Mouse (Mus musculus) spleen, postnatal 10 days (tissue): Measurements from ENCODE around the gene Pnpla5.
"Not testable (repeated sequence)": the region's sequence is repeated elsewhere in the genome, so short reads cannot be mapped to it uniquely, and the experiment has no call there.

ENCODE experiments used
- DNase-seq, 2 experiments: peaks; one replicate each; pipeline ENCODE4 v3.0.0; 2021 to 2022; ENCODE audit warnings: low spot score in 2 of 2

Pnpla5 gene

DNA sequence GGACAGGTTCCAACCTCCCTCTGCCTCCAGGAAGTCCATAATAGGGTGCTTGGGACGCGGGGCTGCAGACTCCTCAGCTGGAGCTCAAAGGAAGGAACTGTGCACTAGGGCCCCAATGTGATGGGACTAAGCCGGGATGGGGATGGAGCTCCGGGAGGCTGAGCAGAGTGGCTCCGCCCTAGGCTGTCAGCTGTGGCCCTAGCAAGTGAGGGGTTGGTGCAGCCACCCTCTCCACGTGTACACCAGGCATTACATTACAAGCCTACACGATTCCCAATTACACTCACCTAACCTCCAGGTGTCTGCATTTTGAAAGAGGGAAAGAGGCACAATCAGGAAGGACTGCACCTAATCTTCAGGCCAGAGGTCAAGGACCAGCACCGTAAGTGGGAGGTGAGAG is at the start of gene Pnpla5:
Pnpla5 (minus strand) TSS at position 101 of the 400 bp plus-strand sequence.
- DNase-seq, result no peak

DNA sequence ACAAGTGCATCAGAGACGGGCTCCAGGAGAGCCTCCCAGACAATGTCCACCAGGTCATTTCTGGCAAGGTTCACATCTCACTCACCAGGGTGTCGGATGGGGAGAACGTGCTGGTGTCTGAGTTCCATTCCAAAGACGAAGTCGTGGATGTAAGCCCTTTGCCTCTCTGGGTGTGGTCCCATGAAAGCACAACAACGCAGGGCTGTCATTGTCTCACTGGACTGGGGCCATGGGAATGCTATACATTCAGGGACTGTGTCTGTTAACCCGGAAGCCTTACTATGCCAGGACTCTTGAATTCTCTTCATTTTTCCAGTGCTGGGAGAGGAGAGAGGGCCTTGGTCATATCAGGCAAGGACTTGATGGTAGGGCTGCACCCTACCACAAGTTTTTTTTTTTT is 48.2 kb upstream of the Pnpla5 start:
- no peak for DNase-seq

DNA sequence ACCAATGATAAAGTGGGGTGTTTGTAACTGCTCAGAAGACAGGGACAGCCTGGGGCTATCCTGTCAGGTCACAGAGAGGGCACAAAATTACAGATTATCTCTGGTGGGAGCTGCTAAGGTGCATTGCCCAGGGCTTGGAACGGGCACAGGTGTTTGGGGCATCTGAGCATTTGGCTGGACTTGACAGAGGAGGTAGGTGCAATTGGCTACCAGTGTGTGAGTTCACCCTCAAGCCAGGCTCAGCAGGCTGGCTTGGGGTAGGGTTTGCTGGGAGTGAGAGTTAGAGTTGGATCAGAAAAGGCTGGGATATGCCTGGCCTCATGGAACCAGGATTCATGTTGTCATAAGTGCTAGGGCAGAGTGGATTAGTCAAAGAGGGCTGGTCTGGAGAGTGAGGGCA is 46.5 kb upstream of the Pnpla5 start:
- no peak for DNase-seq

DNA sequence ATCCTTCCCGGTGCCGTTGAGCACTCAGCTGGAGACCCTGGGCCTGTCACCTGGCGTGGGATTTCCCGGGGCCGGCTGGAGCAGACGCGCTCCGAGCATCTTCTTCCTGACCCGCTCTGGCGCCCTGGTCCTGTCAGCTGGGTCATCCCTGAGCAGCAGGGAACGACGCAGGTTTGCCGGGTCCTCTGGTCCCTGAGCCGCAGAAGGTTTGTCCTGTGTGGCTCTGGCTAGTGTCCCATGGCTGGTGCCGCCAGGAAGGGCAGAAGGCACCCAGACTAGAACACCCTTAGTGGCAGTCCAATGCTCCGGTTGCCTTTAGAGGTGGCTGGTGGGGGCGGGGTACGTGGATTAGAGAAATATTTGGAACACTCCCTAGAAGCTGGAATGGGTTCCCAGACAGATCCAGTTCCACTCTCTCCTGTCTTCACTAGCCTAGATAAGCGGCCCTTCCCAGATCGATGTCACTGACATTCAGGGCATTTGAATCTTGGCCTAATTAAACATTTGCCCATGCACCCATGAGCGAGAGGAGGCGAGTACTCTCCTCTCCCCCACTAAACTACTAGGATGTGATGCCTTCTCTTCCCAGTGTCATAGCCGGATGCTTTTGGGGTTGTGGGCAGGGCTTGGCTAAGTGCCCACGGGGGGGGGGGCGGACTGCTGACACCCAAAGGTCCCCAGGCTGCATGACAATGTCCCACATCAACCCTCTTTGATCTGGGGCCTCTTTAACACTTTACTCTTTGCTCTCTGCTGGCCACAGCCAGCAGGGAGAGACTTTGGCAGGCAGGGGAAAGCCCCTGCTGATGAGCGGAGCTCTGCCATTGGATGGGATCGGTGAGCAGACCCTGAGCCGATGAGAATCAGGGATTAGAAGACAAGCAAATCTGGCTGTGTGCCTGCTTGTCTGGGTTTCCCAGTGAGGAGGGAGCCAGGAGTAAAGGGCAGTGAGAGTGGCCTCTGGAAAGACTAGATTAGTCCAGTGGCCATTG is 45.5 kb upstream of the Pnpla5 start:
- DNase-seq, result no peak

DNA sequence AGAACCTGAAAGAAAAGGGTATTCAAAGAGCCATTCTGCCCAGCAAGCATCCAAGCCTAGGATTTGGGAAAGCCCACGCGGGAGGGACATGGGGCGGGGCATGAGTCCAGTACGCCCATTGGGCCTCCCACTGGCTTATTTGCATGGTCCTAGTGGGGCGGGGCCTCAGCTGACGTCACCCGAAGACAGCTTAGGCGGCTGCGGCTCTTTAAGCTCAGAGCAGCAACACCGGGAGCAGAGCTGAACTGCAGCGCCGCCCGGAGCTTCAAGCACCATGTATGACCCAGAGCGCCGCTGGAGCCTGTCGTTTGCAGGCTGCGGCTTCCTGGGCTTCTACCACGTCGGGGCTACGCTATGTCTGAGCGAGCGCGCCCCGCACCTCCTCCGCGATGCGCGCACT is 44.6 kb upstream of the Pnpla5 start, which contains the start of gene Pnpla3:
Pnpla3 (plus strand) TSS at position 238 of the 400 bp plus-strand sequence.
- DNase-seq, result peak; percentile 27 to 77

DNA sequence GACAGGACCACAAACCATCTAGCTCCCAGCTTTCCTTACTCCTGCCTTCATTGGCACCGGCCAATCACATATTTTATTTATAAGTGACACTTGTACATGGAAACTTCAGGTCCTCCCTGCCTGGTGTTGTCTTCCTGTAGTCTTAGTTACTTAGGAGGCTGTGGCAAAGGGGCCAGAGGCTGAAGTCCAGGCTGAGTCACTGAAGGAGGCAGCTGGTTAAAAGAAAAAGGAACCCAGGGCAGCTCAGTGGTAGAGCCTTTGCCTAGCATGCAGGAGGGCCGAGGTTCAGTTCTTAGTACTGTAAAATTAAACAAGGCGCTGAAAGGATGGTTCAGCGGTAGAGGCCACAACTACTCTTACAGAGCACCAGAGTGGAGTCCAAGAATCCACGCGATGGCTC is 43.8 kb upstream of the Pnpla5 start:
- DNase-seq, result no peak

DNA sequence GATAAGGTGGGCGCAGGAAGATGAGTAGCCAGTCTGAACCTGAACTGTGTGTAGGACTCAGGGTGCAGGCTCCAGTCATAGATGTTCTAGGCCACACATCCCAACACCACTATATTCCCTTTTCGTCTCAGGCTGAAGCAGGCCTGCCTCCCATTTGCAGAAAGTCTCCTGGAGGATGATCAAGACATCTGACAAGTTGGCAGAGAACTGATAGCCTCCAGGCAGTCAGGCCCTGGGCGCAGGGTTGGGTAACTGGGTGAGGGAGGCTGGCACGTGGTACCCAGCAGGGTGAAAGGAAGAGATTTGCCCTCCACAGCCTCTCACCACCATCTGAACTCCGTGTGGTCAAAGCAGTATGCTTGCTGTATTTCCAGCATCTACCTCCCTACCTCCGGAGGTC is 38.9 kb upstream of the Pnpla5 start:
- DNase-seq, result no peak

DNA sequence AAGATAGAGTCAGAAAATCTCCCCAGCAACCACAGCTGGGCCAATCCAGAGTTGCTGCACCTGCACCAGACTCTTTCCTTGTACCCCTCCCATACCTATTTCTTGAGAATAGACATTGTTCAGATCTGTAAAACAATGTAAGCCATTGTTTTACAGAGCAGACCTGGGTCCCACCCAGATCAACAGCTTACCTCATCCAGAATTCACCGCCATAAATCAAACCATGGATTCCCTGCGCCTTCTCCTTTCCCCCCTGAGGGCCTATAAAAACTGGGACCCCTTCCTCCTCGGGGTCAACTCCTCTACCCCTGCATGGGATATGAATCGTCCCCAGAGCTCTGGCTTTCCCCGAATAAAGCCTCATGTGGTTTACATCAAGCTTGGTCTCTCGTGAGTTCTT is 34.6 kb upstream of the Pnpla5 start:
- DNase-seq, result not testable (repeated sequence)

DNA sequence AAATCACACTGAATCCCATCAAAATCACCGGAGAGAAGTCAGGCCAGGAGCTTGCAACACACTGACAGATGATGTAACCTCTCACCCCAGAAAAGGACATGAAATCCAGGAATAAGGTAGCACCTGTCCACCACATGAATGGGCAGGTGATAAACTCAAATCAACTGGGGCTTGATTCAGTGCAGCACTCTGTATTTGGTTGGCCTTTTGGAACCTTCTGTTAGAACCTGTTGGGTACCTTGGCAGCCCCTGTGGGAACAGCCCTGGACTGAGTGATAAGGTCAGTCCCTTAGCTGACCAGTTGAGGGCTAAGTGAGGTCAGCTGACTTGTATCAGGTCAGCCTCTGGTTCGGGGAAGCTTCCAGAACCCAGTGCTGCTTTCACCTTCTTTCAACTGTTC is 33.2 kb upstream of the Pnpla5 start:
- DNase-seq, result no peak

DNA sequence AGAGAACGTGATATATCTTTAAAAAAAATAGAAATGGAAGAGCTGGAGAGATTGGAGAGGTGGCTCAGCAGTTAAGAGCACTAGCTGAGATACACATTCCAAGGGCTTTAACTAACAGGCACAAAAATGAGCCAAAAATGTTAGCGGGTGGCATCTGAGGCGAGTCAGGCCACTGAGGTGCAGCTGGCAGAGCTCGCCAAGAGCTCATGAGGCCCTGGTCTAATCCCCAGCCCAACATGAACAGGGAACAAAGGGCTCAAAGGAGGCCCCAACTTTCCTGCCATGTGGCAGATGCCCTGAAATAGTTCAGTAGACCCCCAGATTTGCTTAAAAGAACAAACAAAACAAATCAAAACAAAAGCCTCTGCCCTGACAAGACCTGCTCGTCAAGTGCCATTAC is 18.0 kb upstream of the Pnpla5 start:
- no peak for DNase-seq

DNA sequence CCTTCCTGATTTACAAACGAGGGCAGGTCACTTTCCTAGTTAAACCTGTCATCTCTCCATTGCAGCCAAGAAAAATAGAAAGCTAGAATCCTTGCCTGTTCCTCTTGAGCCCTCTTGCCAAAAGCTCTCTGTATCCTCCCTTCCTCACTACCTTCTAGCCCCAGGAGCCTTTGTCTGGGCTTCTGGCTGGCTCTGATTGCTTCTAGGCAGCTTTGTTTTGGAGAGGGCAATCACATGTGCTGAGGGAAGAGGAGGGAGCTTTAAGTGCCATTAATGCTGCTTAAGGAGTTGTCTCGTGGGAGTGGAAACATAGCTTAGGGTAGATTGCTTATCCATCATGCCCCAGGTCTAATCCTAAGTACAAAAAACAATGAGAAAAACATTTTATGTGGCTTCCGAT is 17.1 kb upstream of the Pnpla5 start:
- DNase-seq, result no peak

DNA sequence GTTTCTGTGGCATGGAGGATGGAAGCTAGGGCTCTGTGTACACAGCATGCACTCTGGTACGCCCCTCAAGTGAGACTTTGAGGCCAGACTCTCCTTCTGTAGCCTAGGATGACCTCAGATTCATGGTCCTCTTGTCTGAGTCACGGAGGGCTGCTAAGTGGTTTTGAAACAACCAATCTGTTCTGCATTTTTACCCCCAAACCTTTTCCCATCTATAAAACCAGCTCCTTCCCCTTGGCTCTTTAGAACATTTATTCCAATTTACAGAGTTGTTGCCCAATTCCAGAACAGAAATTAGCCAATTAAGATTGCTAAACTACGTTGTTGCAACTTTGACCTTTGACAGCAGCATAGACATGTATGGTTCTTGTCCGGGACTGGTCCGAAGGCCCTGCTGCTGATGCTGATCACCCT is 16.6 kb upstream of the Pnpla5 start:
- no peak for DNase-seq

DNA sequence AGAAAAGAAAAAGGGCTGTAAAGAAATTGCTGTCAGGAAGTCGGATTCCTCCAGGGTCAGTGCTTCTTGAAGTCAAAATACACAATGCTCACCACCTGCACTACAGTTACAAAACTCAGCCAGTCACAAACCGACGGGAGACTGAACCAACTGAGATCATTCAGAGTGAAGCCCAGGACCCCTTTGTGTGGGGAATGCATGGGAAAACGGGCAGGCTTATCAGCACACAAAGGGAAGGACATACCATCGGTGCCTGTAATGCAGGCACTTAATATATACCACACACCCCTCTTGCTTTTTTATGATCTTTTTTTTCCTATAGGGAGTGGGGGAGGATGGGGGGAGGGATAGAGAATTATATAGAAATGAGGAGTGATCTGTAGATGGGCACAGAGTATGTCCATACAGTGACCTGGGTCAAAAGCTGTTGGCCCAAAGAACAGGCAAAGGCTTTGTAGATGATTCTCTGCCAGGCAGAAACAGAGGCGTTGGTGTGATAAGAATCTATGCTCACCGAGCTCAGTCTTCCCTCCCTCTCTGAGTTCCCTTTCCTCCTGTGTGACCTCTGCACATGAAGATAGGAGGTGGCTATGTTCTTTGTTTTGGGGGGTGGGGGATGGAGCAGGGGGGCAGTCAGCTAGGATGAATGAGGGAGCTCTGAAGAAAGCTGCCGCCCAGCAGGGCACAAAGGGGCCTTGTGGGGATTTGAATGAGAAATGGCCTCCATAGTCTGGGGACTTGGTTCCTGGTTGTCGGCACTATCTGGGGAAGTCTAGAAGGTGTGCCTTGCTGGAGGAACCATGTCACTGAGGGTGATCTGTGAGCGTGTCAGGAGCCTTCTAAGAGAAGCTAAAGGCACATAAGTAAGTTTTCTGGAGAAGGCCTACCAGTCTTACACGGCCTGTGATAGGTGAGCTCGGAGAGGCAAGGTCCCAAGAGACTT is 13.8 kb upstream of the Pnpla5 start:
- DNase-seq, result no peak

DNA sequence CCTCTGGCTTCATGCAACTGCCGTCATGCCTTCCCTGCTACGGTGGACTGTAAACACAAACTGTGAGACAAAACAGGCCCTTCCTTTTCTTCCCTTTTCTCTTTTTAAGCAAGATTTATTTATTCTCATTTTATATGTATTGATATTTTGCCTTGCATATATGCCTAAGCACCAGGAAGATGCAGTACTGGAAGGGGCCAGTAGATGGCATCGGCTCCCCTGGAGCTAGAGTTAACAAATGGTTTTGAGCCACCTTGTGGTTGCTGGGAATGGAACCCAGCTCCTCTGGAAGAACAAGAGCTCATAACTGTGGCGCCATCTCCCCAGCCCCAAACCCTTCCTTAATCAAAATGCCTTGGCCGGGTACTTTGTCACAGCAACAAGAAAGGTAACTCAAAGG is 12.5 kb upstream of the Pnpla5 start:
- DNase-seq, result peak; percentile 24 to 68

DNA sequence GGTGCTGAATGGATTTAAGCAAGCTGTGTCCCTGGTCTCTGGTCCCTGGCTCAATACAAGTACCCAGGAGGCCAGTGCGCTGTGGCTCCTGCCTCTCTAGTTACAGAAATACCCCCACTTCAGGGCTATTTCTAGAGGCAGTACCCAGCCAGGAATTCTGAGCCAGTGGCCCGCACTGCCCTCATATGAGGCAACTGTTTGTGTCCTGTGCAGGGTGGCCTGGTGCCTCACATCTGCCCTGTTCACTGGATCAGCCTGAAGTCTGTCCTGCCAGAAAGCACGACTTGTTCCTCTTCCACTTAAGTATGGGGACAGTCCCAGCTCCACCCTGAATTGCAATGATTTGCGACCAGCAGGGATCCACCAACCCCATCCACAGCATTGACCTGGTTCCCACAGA is 10.5 kb upstream of the Pnpla5 start:
- DNase-seq, result no peak

DNA sequence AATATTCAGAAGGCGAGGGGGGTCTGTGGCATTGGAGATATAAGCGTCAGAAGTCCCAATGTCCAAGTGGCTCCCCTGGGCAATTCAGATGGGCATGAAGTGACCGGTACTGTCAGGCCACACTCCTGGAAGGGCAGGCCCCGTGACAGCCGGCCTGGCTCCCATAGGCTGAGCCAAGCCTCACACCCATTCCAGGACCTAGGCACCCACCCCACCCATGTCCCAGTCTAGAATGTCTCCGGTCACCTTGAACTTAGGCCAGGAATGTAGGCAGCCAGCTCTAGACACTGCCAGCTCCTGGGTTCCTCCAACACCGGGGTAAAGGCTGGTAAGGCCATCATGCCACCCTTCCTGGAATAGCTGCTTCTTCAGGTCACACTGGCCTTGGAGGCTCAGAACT is 9.0 kb upstream of the Pnpla5 start:
- no peak for DNase-seq

DNA sequence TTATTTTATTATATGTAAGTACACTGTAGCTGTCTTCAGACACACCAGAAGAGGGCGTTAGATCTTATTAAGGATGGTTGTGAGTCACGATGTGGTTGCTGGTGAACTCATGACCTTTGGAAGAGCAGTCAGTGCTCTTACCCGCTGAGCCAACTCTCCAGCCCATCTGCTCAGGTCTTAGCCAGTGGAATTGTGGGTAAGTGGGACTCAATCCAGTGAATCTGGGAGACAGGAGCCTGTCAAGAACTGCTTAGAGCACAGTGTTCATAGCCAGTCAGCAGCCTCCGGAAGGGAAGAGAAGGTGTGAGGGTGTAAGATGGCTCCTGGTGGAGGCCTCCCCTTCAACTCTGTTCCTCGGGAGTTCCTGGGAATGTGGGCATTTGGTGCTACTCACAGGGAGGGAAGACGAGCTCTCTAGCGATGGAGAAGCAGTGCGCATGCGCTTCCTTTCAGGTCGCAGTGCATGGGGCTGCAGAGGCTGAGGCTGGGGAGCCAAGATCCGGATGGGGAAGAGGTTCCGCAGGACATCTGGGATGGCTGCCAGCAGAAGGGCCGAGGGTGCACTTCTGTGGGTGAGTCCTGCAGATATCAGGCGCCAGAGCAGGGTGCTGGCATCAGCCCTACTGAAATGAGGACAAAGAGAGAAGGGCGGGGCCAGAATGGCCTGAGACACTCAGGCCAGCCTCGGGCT is 8.3 kb upstream of the Pnpla5 start:
- no peak for DNase-seq

DNA sequence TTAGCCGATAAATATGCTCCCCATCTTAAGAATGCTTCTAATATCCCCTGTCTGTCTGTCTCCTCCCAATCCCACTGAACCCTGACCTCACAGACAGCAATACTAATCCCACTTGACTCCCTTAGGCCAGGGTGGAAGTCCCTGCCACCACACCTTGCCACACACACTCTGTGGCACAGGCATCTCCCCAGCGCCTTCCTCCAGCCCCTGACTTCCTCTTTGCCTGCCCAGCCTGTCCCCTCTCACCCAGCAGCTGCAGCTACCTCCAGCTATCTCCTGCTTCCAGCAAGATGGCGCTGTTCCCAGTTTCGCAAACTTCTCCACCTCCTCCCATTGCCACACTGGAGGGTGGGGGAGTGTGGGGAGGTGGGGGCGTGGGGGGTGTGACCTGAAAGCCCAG is 3.9 kb upstream of the Pnpla5 start:
- no peak for DNase-seq

DNA sequence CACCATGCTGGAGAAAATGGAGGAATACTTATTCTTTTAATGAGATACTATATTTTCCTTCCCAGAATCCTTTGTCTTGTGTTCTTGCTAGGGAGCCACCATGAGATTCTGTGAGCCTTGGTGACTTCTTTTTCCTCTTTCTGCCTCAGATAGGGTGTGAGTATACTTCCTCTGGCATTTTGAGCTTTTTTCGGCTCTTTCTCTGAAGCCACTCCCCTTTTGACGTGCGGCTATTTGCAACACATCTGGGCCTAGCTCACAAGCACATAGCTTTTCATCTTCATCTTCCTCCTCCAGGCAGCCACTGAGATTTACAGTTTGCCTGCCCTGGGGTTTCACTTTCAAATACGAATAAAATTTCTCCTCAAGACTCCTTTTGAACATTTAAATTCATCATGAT is 3.5 kb upstream of the Pnpla5 start:
- no peak for DNase-seq

DNA sequence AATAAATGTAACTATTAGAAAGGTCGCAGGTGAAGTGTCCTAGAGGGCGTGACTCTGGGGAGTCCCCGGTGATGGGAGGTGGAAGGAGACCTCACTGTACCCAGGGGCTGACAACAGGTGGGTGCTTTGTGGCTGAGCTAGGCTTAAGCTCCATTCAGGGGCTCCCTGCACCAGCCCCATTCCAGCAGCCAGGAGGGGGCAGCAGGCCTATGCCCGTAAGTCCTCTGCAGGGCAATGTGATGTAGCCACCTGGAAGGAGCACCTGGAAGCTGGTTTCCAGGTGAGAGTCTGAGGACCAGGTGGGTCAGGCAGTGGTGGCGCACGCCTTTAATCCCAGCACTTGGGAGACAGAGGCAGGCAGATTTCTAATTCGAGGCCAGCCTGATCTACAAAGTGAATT is 1.1 kb upstream of the Pnpla5 start:
- DNase-seq, result no peak

DNA sequence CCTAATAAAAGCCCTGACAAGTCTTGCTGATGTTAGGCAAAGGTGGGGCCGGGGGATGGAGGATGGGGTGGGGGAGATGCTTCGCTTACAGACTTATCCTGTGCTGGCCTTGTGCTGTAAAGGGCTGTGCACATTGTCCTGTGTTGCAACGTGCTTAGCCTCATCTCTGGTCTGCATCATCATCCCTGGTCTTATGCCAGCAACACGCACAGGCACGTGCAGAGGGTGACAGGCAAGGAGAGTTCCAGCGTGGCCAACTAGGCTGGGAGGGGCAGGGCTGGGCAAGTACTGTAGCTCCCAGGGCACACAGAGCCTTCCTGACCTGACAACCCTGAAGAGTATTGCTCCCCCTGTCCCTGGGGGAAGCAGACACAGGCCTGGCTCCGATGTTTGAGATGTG is 1.9 kb downstream of the Pnpla5 start:
- no peak for DNase-seq

DNA sequence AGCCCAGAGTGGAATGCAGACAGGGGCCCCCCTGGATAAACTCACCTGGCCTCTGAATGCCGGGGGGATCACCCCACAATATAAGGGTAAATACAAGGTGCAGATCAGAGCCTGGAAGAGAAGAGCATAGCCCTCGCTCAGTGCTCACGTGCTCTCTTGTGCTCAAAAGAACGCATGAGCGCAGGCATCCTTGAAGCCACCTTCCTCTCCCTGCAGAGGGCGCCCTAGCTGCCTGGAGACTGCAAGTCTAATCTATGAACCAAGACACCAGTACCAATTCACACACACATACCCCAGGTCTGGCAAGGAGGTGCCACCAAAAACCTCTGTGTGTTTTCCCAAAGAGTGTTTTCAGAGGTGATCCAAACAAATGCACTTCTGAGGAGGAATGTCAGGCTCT is 2.4 kb downstream of the Pnpla5 start:
- no peak for DNase-seq
